Mouse (Mus musculus) T-helper 1 cell (primary cell): ENCODE results near the gene Ccdc40.
"Not testable (repeated sequence)": the region's sequence is repeated elsewhere in the genome, so short reads cannot be mapped to it uniquely, and the experiment has no call there.

Source experiments
- in situ Hi-C: fragments of 300-600 bp; cut with MboI, MseI; formaldehyde crosslinking; loops from one replicate; pipeline ENCODE4 v1.15.1; 2025; ENCODE audit warnings: high pct_unique_total_duplicates

Ccdc40 gene

DNA sequence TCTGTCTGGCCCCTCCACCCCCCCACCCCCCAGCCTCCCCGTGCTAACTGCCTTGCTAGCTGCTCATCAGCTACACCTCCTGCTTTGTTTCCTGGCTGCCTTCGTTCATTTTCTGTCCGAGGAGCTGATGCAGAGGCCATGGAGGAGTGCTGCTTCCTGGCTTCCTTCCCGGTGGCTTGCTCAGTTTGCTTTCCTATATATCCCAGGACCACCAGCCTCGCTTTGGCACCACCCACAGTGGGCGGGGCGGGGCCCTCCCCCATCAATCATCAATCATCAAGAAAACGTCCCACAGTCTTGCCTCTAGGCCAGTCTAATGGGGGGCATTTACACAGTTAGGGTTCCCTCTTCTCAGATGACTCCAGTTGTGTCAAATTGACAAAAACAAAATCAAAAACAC, 8.0 kb downstream of the Ccdc40 start:
- in situ Hi-C loops, result no loop called here

DNA sequence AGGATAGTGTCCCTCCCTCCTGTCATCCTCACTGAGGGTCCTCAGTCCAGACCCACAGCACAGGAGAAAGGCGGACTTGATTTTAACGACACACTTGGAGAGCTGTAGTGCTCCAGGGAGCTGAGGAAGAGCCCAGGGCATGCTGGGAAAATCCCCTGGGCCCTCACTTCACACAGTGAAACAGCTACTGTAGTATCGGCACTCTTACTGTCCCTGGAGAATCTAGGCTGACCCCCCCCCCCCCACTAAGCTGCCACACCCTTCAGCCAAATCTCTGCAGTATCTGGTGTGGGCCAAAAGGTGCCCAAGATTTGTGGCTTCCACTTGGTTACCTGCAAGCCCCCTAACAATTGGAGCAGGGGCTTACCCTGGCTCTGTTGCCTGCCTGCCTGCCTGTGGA, 8.6 kb downstream of the Ccdc40 start:
- in situ Hi-C loops, result no loop called here

DNA sequence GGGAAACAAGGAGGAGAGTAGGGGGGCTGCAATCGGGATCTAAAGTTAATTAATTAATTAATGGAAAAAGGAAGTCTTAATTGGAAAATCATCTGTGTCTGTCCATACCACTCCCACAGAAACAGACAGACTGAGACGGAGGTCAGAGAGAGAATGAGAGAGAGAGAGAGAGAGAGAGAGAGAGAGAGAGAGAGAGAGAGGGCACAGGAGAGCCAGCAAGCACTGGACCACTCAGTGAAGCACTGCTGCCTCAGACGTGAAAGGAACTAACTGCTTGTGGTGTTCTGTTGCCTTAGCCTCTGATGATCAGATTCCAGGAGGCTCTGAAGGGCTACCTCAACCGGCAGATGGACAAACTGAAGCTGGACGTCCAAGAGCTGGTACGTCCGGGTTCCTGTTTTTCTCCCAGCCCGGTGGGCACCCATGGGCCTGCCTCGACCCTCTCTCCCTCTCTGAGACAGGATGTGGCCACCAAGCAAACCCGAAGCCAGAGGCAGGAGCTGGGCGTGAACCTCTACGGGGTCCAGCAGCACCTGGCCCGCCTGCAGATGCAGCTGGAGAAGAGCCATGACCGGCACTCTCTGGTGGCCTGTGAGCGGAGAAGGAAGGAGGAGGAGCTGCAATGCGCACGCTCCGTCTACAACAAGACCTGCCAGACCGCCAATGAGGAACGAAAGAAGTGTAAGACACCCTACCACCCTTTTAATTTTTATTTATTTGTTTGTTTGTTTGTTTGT, 9.4 kb downstream of the Ccdc40 start:
- in situ Hi-C loops, result no loop called here

DNA sequence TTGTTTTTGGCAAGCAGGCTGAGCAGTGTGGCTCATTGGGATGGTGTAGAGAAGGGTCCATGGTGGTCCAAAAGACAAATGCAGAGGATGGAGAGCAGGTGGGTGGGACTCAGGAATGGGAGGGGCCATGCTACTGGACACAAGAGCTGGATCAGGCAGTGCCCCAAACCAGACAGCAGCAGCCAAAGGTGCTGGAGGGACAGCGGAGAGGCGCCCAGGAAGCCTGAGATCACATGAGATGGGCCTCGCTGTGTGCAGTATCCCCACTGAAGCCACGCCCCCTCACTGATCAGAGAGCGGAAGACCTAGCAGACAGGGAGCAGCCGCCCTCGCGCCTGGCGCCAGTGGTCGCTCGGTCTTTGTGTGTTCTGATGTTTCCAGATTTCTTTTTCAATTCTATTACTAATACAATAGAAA, 9.9 kb downstream of the Ccdc40 start:
- in situ Hi-C loops, result no loop called here

DNA sequence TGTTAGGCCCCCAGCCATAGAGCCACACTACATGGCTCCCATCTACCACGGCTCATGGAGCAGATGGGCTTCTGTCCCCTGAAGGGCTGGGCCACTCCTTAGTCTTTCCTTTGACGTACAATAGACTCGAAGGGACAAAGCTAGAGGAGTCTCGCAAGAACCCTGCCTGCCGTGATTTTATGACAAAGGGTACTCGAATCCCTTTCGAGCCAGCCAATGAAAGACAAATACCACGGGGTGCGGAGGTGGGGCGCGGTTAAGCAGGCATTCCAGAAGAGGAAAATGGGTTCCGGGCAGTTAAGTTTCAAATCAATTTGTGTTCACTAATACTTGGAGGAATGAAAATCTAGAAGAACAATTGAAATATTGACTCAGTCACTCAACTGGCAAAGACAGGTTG, 11.1 kb downstream of the Ccdc40 start:
- in situ Hi-C loops, result no loop called here

DNA sequence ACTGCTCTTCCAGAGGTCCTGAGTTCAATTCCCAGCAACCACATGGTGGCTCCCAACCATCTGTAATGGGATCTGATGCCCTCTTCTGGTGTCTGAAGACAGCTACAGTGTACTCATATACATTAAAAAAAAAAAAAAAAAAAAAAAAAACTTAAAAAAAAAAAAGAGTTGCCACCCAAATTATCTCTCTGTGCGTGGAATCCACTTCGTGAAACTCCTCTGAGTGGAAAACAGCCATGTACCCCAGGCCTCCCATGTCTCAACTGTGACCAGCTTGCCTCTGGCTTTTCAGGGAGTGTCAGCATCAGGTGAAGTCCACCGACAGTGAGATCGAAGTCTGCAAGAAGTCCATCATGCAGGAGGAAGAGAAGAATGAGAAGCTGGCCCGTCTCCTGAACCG, 17.2 kb downstream of the Ccdc40 start:
- in situ Hi-C loops, result not testable (repeated sequence)

DNA sequence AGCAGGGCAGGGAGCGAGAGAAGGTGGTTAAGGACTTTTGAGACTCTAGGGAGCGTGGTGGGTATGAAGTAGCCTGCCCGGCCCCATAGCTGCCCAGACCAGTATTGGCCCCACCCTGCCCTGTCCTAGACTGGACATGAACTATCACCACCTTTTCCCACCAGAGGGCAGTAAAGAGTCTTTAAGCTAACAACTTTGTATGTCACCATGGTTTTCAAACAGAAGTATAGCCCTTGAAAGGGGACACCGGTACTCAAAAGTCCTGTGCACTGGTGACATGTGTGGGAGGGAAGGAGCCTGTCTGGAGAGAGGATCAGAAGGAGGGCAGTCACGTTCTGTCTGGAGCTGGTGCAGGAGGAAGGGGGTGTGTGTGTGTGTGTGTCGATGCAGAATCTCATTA, 20.6 kb downstream of the Ccdc40 start:
- in situ Hi-C loops, result no loop called here

DNA sequence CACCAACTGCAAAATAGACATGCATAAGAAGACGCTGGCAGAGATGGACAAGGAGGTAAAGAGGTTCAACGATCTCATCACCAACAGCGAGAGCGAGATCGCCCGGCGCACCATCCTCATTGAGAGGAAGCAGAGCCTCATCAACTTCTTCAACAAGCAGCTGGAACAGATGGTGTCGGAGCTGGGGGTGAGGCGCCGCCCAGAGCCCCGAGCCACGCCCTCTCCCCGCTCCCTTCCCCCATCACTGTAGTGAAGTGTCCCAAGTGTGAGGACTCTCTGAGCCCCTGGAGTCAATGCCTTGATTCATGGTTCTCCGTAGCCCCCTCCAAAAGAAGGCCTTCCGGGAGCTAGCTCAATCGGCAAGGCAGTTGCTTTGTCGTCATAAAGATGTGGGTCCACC, 22.6 kb downstream of the Ccdc40 start:
- in situ Hi-C loops, result no loop called here

DNA sequence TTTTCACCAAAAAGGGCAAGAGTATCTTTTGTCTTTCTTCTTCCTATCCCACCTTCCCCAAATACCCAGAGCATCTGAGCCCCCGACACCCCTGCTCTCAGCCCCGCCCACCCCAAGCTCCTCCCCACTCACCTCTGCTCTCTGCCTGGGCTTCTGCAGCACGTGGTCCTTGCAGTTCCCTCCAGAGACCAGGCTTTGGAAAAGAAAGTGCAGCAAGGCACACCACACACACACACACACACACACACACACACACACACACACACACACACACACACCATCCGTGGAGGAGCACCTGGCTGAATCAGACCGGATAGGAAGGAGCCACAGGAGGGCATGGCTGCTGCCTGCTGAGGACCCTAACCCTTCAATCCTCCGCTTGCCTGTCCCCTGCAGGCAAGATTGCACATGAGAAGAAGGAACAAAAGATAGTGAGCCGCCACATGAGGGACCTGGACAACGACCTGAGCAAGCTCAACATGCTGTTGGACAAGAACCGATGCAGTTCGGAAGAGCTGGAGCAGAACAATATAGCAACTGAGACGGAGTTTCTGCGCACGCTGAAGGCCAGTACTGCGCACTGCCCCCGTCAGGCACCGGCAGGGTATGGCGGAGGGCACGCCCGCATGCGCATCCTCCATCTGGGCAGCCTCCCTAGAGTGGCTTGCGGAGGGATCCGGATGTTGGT, 24.6 kb downstream of the Ccdc40 start:
- in situ Hi-C loops, result no loop called here

DNA sequence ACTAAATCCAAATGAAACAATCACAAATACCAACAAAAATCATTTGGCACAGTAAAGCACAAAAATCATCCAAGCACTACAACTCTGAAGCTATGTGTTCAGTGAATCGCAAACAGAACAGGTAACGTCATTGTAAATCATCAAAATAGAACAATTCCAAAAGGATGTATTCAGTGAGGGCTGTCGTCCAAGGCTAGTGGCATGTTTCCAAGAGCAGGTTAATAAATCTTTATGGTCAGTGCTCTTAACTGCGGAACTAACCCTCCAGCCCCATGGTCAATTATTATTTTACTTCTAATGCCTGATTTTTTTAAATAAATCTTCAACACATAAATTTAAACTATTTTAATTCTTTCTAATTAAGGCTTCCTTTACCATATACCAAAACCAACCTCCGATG, 28.2 kb downstream of the Ccdc40 start:
- in situ Hi-C loops, result not testable (repeated sequence)

DNA sequence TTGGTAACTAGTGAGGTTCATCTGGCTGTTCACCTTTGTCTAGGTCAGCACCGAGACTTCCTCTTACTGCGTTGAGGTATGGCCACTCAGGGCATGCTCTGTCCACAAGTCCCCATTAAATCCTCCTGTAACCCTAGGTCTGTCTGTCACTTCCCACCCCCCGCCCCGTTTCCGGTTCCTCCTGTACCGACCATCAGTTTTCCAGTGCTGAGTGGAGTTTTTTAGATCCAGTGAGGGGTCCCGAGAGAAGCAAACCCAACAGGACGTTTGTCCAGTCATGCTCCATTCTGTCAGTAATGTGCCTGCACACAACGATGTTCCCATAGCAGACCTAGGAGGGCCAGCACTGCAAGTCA, 29.8 kb downstream of the Ccdc40 start:
- in situ Hi-C loops, result no loop called here

DNA sequence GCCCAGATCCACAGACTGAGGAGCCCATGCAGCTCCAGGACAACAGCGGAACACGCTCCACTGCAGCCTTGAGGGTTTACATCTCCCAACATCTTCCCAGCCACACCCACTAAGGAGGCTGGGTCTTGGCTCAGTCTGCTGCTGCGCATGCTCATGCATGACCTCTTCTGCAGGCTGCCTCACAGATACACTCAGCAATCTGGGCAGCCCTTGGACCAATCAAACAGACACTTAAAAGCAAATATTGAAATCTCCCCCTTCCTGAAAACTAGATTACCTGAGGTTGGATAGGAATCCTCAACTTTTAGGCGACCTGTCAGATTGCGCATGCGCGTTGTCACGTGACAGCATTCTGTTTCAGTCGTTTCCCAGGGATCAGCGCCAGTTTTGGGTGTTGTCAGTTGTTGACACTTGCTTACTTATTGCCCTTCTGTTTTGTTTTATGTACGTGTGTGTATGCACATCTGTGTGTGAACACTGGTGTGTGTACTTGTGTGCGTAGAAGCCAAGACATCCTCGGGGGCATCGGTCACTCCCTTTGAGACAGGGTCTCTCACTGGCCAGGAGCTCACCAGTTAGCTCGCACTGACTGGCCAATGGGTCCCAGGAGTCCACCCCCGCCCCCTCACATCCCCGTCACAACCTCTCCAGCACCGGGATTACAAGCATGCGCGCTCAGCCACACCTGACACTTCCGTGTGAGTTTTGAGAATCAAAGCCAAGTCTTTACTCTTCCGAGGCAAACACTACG, 30.4 kb downstream of the Ccdc40 start:
- in situ Hi-C loops, result no loop called here

DNA sequence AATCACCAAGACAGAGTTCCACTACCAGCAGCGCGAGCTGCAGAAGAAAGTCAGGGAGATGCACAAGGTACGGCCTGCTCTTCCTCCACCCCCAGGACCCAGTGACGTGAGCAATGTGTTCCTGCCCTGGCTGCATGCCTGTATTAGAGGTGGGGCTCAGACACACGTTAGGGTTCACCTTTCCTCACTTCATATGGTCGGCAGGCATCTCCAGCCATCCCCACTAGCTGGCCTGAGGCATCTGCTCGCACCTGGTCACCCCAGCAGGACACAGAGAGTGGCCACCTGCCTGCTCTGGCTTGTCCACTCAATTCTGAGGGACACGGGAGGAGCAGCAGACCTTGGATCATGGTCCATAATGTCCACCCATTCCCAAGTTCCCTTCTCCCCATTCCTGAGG, 31.6 kb downstream of the Ccdc40 start:
- in situ Hi-C loops, result no loop called here

DNA sequence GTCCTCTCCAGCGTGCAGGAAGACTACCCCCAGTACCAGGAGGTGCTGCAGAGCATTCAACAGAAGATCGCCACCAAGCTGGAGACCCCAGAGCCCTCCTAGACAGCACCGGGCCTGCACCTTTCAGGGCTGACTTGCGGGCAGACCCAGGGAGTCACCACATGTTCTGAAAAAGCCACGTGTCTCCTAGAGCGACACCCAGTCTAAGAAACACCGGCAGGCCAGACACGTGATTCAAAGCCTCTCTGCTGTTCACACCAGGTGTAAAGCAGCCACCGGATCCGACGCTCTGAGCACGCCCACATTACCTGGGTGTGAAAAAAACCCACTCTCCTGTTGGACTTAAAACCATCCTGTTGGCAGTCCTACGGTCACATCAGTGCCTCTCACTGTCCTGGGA, 36.0 kb downstream of the Ccdc40 start:
- in situ Hi-C loops, result no loop called here

DNA sequence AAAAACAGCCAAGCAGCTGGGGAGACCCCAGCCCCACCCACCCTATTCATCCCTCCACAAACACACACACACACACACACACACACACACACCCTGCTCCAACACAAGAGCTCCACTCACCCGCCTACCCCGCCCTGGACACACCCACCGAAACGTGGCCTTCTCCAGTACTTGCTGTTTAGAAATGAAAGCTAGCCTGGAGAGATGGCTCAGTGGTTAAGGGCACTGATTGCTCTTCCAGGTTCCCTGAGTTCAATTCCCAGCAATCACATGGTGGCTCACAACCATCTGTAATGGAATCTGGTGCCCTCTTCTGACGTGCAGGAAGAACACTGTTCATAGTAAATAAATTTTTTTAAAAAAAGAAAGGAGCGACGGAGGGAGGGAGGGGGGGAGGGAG, 37.4 kb downstream of the Ccdc40 start:
- in situ Hi-C loops, result no loop called here

DNA sequence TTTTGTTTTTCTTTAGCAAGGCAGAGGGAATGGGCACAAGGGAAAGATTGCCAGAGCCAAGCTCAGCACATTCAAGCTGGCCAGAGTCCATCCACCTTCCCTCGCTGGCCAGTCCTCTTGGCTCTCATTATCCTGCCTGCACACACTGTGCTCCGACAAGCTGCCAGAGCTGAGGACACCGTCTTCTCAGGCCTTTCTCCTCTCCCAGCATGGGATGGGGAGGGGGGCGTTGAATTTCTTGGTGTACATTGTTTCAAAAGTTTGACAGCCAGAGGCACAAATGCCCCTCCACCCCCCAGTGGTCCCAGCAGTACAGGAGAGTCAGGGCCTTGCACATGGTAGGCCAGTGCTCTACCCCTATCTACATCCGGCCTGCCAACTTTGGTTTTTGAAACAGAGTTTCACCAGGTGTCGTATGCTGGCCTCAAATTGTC, 38.9 kb downstream of the Ccdc40 start:
- in situ Hi-C loops, result no loop called here

DNA sequence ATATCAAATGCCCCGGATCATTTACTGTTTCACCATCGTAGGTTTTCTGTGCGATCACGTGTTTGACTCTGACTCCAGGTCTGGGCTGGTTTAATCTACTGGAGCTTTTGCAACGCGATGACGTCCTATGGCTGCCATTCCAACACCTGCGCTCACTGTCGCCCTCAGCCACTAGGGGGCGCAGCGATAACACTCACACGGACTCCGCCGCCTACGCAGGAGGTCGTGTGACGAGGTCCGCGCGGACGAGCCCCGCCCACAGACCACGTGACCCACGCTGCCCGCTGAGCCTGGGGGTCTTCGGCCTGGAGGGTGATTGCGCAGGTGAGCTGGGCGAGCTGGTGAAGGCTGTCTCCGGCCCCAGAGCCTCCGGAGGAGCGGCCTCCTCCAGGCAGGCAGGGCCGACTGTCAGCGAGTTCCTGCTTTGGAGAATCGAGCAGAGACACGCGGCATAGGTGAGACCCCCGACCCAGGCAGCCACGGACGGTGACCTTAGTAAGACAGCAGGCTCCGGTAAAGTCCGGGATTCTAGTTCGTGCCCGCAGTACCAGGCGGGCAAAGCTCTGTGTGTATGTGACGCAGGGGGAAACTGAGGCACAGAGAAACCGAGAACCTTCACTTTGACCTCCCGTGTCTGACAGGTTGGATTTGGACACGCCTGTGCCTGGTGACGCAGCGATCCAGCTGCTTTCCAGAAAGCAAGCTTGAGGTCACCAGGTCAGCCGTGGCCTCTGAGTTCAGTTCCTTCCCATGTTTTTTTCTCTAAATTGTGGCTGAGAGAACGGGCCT, 39.6 kb downstream of the Ccdc40 start, which contains the start of gene Gaa:
Gene Gaa, plus strand, starts transcription at position 120 of the 789 bp plus-strand sequence.
- in situ Hi-C loops, result no loop called here

DNA sequence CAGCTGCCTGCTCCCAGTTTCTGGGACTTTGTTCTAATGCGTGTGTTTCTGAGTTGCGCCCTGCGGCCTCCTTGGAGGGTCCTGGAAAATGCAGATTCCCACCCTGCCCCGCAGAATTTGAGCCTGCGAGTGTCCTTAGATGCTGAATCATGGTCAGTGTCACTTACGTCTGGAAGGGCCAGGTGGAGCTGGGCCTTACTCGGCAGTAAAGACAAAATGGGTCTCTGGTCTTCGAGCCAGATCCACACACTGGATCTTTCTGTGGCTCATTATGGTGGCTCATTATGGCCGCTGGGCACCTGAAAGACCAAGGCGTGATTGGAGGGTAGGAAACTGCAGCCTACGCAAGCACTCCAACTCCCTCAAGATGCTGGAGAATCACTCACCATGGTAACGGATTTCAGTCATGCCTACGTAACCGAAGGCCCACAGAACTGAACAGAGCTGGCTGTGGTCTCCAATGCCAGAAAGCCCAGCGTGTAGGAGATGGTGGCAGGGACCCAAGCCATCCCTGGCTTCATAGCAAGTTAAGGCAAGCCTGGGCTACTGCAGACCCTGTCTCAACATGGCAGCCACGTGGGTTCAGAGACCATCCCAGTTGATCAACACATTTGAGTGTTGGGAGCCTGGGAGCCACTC, 40.3 kb downstream of the Ccdc40 start:
- in situ Hi-C loops, result no loop called here

DNA sequence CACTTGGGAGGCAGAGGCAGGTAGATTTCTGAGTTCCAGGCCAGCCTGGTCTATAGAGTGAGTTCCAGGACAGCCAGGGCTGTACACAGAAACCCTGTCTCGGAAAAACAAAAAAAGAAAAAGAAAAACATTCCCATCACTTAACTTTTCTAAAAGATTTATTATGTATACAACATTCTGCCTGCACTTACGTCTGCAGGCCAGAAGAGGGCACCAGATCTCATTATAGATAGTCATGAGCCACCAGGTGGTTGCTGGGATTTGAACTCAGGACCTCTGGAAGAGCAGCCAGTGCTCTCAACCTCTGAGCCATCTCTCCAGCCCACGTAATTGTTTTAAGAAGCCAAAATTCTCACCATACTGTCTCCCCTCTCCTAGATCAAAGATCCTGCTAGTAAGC, 44.1 kb downstream of the Ccdc40 start:
- in situ Hi-C loops, result not testable (repeated sequence)

DNA sequence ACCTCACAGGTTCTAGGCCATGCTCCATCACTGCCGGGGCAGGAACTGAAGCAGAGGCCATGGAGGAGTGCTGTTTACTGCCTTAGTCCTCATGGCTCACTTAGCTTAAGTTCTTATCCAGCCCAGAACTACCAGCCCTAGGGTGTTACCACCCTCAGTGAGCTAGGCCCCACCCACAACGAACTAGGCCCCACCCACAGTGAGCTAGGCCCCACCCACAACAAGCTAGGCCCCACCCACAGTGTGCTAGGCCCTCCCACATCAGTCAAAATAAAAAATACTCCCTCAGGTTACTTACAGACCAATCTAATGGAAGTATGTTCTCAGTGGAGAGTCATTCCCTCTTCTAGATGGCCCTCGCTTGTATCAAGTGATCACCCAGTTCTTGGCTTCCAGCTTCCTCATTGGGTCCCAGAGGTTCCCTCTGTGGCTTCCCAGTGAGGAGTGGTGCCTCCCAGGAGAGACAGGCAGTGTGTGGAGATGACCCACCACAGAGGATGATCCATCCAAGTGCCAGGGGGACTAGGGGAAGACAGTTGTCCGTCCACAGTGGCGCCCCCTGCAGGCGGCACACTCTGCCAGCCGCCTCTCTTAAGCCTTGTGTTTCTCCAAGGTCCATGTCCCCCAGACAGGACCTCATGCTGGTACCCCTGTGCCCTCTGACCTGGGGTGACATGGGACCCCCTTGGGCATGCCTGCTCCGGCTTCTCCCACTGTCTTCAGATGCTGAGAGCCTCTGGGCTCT, 45.0 kb downstream of the Ccdc40 start:
- in situ Hi-C loops, result no loop called here

DNA sequence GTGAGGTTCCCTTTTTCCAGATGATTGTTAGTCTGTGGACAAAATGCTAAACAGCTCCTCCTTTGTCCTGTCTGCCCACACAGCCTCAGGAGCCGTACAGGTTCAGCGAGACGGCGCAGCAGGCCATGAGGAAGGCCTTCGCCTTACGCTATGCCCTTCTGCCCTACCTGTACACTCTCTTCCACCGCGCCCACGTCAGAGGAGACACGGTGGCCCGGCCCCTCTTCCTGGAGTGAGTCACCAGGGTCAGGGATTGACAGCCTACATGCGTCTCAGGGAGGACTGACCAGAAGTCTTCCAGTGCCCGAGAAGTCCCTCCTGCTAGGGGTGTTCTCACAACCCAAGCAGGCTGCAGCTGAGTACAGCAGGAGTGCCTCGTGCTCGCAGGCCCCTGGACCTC, 52.7 kb downstream of the Ccdc40 start:
- in situ Hi-C loops, result no loop called here
